Mouse (Mus musculus) brain, embryonic 14.5 days (tissue): ENCODE measurements at regions not wholly inside any gene's neighbourhood (a gene's known extent, or its start where the extent isn't known, plus 50 kb on each side); places are given as distances from the start of the nearest gene placed in this dataset.

Source experiments
- CTCF ChIP-seq: fragments of 200-500 bp; IDR thresholded peaks from 2 replicates; pipeline ENCODE4 v1.5.1; 2012; ENCODE audit warnings: inconsistent platforms, mild to moderate bottlenecking, moderate library complexity, borderline replicate concordance; ENCODE audit not compliant: insufficient read depth, insufficient read length; ENCODE audit errors: extremely low read depth
- POLR2A ChIP-seq: fragments of 200-500 bp; IDR thresholded peaks from 2 replicates; pipeline ENCODE4 v1.6.1; 2012; ENCODE audit warnings: mild to moderate bottlenecking, inconsistent platforms, borderline replicate concordance; ENCODE audit not compliant: poor library complexity, insufficient read depth, insufficient read length, severe bottlenecking; ENCODE audit errors: extremely low read depth

GRCm38 (mm10) chr14:100375218-100375983 is 90.9 kb upstream of the Klf12 start:
- TF ChIP-seq POLR2A (no peak), CTCF (no peak)
